Mouse (Mus musculus) R1 (cell line): Measurements from ENCODE around the gene Itpr1.

Experiments used
- DNase-seq: peaks from one replicate; pipeline ENCODE4 v3.0.0-alpha.2; 2018; ENCODE audit warnings: low read depth, low spot score

Itpr1 gene

GRCm38 (mm10) chr6:108588426-108588825, 375.5 kb downstream of the Itpr1 start:
- DNase-seq: no peak

GRCm38 (mm10) chr6:108592227-108592626, 379.3 kb downstream of the Itpr1 start:
- no peak for DNase-seq

- DNase-seq: no peak
These were observed 379.7 kb downstream of the Itpr1 start for GRCm38 (mm10) chr6:108592636-108593035.

- no peak for DNase-seq
These were observed 381.4 kb downstream of the Itpr1 start for GRCm38 (mm10) chr6:108594171-108594841.

GRCm38 (mm10) chr6:108598691-108599090, 385.8 kb downstream of the Itpr1 start:
- no peak for DNase-seq

- no peak for DNase-seq
These were observed 386.4 kb downstream of the Itpr1 start for GRCm38 (mm10) chr6:108599317-108599716.
